Mouse (Mus musculus): Measurements from ENCODE around the gene Vti1a.

GRCm38 (mm10) chr19:55456325-55457091, 140.4 kb downstream of the Vti1a start:
- TF ChIP-seq GATA1 (IDR thresholded peaks at IDR 0.05; ENCODE audit: borderline replicate concordance, low read length) (no peak), FLI1 (IDR thresholded peaks at IDR 0.05; ENCODE audit: low read length) (no peak)
